Mouse (Mus musculus) bone marrow, adult 2 months (tissue): Measurements from ENCODE around the gene Brd1. TPM values are rescaled to one million over a fixed set of nuclear protein-coding genes. Genes with fewer than 3 reads are reported as not detected.

ENCODE experiments used
- H3K27ac ChIP-seq: fragments of 200-500 bp; 2 replicates; pipeline ENCODE4 v1.5.1; 2012; ENCODE audit warnings: low read depth, mild to moderate bottlenecking, control low read depth, inconsistent platforms, low read length; ENCODE audit not compliant: control insufficient read depth, poor library complexity, insufficient read depth
- H3K4me1 ChIP-seq: fragments of 200-500 bp; 2 replicates; pipeline ENCODE4 v1.6.1; 2011; ENCODE audit warnings: low read length; ENCODE audit not compliant: control insufficient read depth, insufficient read depth
- H3K4me3 ChIP-seq: fragments of 200-500 bp; replicated peaks from 2 replicates; pipeline ENCODE3; 2011; ENCODE audit warnings: mild to moderate bottlenecking, low read depth, low read length, control low read depth; ENCODE audit not compliant: control insufficient read depth
- CTCF ChIP-seq: fragments of 200-500 bp; IDR thresholded peaks from 2 replicates; pipeline ENCODE4 v1.5.1; 2011; ENCODE audit warnings: low read length, control low read depth; ENCODE audit not compliant: control insufficient read depth, insufficient read depth
- POLR2A ChIP-seq: fragments of 200-500 bp; IDR thresholded peaks from 2 replicates; pipeline ENCODE4 v1.6.1; 2011; ENCODE audit warnings: low read depth, mild to moderate bottlenecking, control low read depth, low read length, borderline replicate concordance; ENCODE audit not compliant: control insufficient read depth
- WGBS: fragments of 180-500 bp; shearing (Covaris S2); methylation state at CpG from one replicate; pipeline ENCODE4 v1.1.7; 2018; 5-methylcytosine and 5-hydroxymethylcytosine counted together
- polyA plus RNA-seq: library from polyadenylated mRNA; stranded (reverse); fragments of >200 nt; gene quantifications from 2 replicates; pipeline ENCODE4 v1.2.4, GENCODE M21; 2011; ENCODE audit warnings: low replicate concordance; ENCODE audit not compliant: missing spikeins, insufficient read depth, insufficient read length

Brd1 gene
- polyA plus RNA-seq, 1 experiment, result 29.1 TPM

DNA sequence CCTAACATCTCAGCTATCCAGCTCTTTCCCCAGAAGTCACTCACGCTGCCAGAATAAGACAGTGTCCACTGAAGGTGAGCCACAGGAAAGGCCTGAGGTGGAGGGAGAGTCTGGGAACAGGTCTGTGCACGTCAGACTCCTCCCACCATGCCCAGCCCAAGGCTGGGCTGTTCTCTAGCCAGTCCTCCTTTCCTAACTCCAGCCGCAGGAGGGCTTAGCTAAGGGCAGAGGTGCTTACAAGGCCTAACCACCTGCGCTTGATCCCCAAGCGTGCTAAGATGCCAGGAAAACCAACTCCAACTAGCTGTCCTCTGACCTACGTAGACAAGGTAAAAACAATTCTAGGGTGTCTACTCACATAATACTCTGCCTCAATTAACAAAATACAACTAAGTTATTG lies 27.7 kb downstream of the Brd1 start:
- H3K27ac ChIP-seq, result no peak overlapping the region
- TF ChIP-seq POLR2A (no peak), CTCF (no peak)
- H3K4me3 ChIP-seq, result no peak overlapping the region
- no peaks in the 10 kb centered on the region for H3K4me1 ChIP-seq
- 87% methylated on average over 6 of the region's 6 CpGs for WGBS

DNA sequence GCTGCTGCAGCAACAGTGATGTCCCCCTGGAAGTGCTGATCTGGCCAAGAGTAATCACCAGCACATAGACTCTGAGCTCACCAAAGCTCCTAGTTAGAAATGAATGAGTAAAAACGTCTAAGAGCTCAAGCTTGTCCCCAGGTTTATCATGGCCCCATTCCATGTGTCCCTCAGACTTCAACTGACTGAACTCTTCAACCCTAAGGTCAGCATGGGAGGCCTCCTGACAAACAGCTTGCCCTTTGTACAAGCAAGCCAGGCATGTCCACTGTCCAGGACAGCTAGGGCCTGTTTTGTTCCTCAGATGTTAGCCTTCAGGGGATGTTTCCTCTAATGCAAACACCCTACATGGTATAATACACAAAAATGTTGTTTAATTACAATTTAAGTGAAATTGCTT lies 29.7 kb downstream of the Brd1 start:
- Histone ChIP-seq H3K4me1 (no peaks in the 10 kb centered on the region), H3K27ac (no peak overlapping the region), H3K4me3 (no peak overlapping the region)
- no peak for TF ChIP-seq CTCF
- no peak for TF ChIP-seq POLR2A
- 60% methylated on average over 1 of the region's 1 CpGs for WGBS

DNA sequence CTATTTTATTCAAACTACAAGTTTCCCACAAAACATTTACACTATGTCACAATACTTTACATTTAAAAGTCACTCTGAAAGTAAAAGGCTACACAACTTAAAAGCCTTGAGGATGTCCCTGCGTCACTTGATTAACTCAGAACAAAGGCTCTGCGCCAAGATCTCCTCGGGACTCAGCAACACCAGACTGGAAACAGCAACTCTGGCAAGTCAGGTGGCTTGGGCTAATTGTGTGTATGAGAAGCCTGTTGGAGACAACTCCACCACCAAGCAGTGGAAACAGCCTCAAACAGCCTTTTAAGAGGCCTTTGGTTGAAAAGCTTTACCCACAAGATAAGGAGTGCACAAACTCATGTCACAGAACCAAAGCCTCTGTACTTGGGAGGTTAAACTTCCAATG lies 31.5 kb downstream of the Brd1 start:
- H3K4me3 ChIP-seq, result no peak overlapping the region
- no peak overlapping the region for H3K27ac ChIP-seq
- 78% methylated on average over 3 of the region's 3 CpGs for WGBS
- TF ChIP-seq CTCF (no peak), POLR2A (no peak)
- no peaks in the 10 kb centered on the region for H3K4me1 ChIP-seq

DNA sequence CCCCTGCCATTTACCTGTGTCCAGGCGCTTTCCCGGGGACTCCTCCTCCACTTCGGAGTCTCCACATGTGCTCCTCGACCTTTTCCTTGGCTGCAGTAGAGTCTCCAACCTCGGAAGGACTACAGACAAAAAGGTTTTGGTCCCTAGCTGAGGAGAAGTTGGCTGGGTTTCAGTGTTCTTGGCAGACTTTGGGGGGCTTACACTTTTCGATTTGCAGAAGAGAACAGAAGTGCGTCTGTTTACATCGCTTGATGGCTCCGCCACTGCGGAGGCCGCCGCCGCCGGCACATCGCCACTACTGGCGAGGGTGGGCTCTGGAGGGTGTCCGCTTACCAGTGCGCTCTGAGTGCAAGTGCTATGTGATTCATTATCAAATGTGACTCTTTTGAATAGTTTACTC lies 33.3 kb downstream of the Brd1 start:
- no peak overlapping the region for H3K4me3 ChIP-seq
- no peak overlapping the region for H3K27ac ChIP-seq
- WGBS, result 91% methylated on average over 18 of the region's 18 CpGs
- no peak for TF ChIP-seq CTCF
- TF ChIP-seq POLR2A, result no peak
- no peaks in the 10 kb centered on the region for H3K4me1 ChIP-seq

DNA sequence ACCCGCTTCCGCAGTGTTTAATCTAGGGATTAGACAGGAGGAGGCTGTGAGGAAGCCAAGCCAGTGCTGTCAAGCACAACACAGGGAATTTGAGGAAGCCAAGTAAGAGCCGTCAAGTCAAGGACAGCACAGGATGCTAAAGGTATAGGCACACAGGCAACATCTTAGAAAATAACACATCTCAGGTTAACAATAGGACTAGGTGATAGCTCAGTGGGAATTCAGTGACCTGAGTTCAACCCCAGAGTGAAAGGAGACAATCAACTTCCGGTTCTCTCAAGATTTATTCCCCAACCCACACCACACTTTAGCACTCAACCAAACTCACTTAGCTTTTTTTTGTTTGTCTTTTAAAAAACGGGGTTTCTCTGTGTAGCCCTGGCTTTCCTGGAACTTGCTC lies 34.5 kb downstream of the Brd1 start:
- no peak overlapping the region for H3K27ac ChIP-seq
- WGBS, result 85% methylated on average over 5 of the region's 5 CpGs
- no peaks in the 10 kb centered on the region for H3K4me1 ChIP-seq
- TF ChIP-seq CTCF (no peak), POLR2A (no peak)
- no peak overlapping the region for H3K4me3 ChIP-seq

DNA sequence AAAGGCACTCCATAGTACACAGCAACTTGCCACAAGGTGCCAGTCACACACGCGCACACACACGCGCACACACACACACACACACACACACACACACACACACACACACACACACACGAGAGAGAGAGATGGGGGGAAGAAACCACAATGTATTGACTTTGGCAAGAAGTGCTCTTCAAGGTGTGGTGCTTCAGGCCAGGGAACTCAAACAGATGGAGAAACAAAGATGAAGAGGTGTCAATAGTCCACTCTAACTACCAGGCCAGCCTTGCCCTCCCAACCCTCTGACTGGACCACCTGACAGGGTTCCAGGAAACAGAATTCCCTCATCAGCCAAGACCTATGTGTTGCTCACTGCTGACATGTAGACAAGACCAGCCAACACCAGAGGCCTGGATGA lies 36.4 kb downstream of the Brd1 start:
- H3K4me1 ChIP-seq, result no peaks in the 10 kb centered on the region
- no peak overlapping the region for H3K4me3 ChIP-seq
- TF ChIP-seq POLR2A (no peak), CTCF (no peak)
- 73% methylated on average over 5 of the region's 5 CpGs for WGBS
- H3K27ac ChIP-seq, result no peak overlapping the region

DNA sequence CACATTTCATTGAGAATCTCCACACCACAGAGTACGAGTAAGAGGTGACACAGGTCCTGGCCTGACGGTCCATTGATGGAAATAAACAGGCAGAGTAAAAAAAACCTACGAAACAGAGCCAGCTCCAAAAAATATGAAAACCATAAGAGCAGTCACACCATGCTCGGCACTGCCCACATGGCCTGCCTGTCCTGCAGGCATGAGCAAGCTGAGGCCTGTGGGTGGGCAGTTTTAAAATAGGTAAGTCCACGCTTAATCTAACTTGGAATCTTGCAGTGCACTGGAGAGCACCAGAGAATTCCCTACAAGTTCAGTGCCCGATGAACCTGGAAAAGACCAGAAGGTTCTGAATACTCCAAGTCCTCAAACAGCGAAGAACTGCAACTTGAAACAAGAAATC lies 38.0 kb downstream of the Brd1 start:
- Histone ChIP-seq H3K27ac (no peak overlapping the region), H3K4me1 (no peaks in the 10 kb centered on the region), H3K4me3 (no peak overlapping the region)
- WGBS, result 91% methylated on average over 7 of the region's 7 CpGs
- TF ChIP-seq POLR2A (no peak), CTCF (no peak)

DNA sequence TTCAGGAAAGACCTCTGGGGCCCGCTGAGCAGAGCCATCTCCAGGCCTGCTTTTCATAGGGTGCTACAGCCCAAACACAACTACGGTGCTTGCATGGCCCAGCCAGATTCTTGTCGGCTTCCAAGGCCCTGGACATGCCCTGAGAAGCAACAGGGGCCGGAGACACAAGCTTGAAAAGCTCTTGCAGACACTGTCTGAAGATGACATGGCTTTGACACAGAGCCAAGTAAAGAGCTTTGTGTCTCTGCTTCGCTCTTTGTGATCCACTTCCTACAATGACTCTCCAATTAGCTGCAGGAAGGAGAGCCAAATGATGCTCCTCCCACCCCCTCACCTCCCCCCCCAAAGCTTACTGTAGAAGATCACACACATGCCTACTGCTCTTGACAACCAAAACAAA lies 40.0 kb downstream of the Brd1 start:
- no peak overlapping the region for H3K27ac ChIP-seq
- 87% methylated on average over 5 of the region's 5 CpGs for WGBS
- H3K4me3 ChIP-seq, result no peak overlapping the region

DNA sequence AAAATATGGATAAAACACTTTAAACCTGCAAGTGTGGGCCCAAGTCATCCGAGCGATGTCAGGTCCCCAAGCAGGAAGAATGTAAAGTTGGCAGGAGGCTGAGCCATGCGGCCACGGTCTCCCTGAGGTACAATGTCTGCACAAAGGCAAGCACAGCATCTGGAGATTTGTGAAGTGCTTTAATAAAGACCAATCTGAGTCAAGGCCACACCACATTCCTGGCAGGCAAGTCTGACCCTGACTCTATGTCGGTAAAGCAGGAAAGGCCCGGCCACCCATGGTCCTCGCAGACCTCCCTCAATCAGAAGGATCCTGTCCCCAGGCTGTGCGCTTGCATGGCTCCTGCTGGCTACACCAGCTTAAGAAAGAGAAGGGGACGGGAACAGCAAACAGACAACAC lies 41.3 kb downstream of the Brd1 start:
- 92% methylated on average over 9 of the region's 9 CpGs for WGBS
- Histone ChIP-seq H3K4me1 (no peaks in the 10 kb centered on the region), H3K4me3 (no peak overlapping the region), H3K27ac (no peak overlapping the region)
- no peak for TF ChIP-seq CTCF
- TF ChIP-seq POLR2A, result no peak

More for the DNA sequence above, 40.0 kb downstream of the Brd1 start:
- H3K4me1 ChIP-seq, result no peaks in the 10 kb centered on the region
- TF ChIP-seq CTCF (no peak), POLR2A (no peak)
